9 mouse cellular contexts compared by ENCODE assay signal in the genomic region with DNA sequence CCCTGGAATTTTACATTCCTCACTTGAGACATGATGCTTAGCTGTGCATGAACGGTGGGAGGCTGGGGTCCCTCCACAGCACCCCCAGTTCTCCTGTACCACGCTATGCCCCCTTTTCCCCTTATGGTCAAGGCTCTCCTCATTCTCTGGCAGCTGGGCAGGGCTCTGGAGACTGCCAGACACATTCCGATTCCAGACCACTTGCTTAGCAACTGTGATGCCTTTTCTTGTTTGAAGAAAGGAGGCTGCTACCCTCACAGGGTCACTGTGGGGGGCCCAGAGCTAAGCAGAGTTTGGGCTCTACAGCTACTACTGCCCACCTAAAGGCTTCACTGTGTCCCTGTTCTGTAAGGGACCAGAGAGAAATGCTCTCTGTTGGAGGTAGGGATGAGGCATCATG. TPM values are rescaled to one million over a fixed set of nuclear protein-coding genes. Genes with fewer than 3 reads are reported as not detected.
DNase-seq lines count a peak whose midpoint lies in the region; ATAC-seq and TF ChIP-seq lines count a peak whose summit lies in the region.
"Had no signal": no experiment of that assay in that cellular context is flagged by ENCODE, and none has a peak within 500 bp of the region (broad histone marks: within the 10 kb centered on the region; RNA-seq: fewer than 3 reads in every experiment).

No protein-coding gene starts in this region.

- ATAC-seq in forebrain, postnatal 0 days = peak; percentile 19; the same call in 1 of the 2 replicates
- no peak for ATAC-seq in liver, embryonic 16.5 days (ENCODE audit: low read depth)
- ATAC-seq in neural tube, embryonic 15.5 days (ENCODE audit: low FRiP score) = 0 out of 2 replicates have a peak, but pooled peaks have one; percentile 22
- ATAC-seq in frontal cortex, adult (ENCODE audit: low TSS enrichment) = no peak

- peak; percentile 45 for DNase-seq in left cerebral cortex, postnatal 4 days
- no peak for DNase-seq in left cerebral cortex, postnatal 36 days (ENCODE audit: low spot score in 2 of 2)
- DNase-seq in forebrain, postnatal 0 days = no peak
- no peak for DNase-seq in thymus, postnatal 14 days

- H3K4me2 ChIP-seq in forebrain, postnatal 0 days (ENCODE audit: low read depth) = no peak overlapping the region
- peak overlapping the region; percentile 59; the same call in 1 of the 2 replicates for H3K4me2 ChIP-seq in liver, embryonic 16.5 days (ENCODE audit: low read depth, low read length)
- no peak overlapping the region for H3K4me2 ChIP-seq in neural tube, embryonic 15.5 days
- H3K4me2 ChIP-seq: heart, embryonic 11.5 days had no signal

- no peak overlapping the region for H3K4me3 ChIP-seq in forebrain, postnatal 0 days (ENCODE audit: low read depth, low read length)
- no peak overlapping the region for H3K4me3 ChIP-seq in liver, embryonic 16.5 days (ENCODE audit: low read depth, low read length)
- H3K4me3 ChIP-seq in neural tube, embryonic 15.5 days (replicated peaks) = no peak overlapping the region

- intact Hi-C loops in left cerebral cortex, postnatal 4 days (cut with DNase I) = no loop called here
- intact Hi-C loops in left cerebral cortex, postnatal 36 days (cut with DNase I) = no loop called here

- H3K27me3 ChIP-seq in forebrain, postnatal 0 days (ENCODE audit: insufficient read depth, low read length) = no peaks in the 10 kb centered on the region; the same call in 1 of the 2 replicates
- no peaks in the 10 kb centered on the region for H3K27me3 ChIP-seq in liver, embryonic 16.5 days (ENCODE audit: control insufficient read depth, insufficient read depth, low read depth, low read length)
- peaks cover 7% of the 10 kb centered on the region; the same call in 1 of the 2 replicates for H3K27me3 ChIP-seq in neural tube, embryonic 15.5 days (replicated peaks)

- no peak for TF ChIP-seq CTCF in forebrain, postnatal 0 days (IDR thresholded peaks at IDR 0.05; ENCODE audit: low read depth)

- H3K9ac ChIP-seq in forebrain, postnatal 0 days = no peak overlapping the region
- peak overlapping the region; percentile 59 for H3K9ac ChIP-seq in liver, embryonic 16.5 days (ENCODE audit: low read depth, low read length)
- no peak overlapping the region for H3K9ac ChIP-seq in neural tube, embryonic 15.5 days (replicated peaks)

- WGBS in forebrain, postnatal 0 days = 25% methylated on average over 3 of the region's 3 CpGs
- 69% methylated on average over 3 of the region's 3 CpGs for WGBS in liver, embryonic 16.5 days (ENCODE audit: insufficient replicate concordance)
- WGBS in neural tube, embryonic 15.5 days = 31% methylated on average over 3 of the region's 3 CpGs

- no peak overlapping the region for H3K27ac ChIP-seq in forebrain, postnatal 0 days (ENCODE audit: low read depth, low read length)
- peak overlapping the region; percentile 98 for H3K27ac ChIP-seq in liver, embryonic 16.5 days (ENCODE audit: low read length)
- peak overlapping the region; percentile 56 for H3K27ac ChIP-seq in neural tube, embryonic 15.5 days (replicated peaks)

- H3K36me3 ChIP-seq in forebrain, postnatal 0 days (ENCODE audit: insufficient read depth) = peaks cover 7% of the 10 kb centered on the region; the same call in 1 of the 2 replicates
- 0 out of 2 replicates have a peak, but pooled peaks cover 5% of the 10 kb centered on the region for H3K36me3 ChIP-seq in liver, embryonic 16.5 days (ENCODE audit: control insufficient read depth, insufficient read depth)
- no peaks in the 10 kb centered on the region for H3K36me3 ChIP-seq in neural tube, embryonic 15.5 days

- no peaks in the 10 kb centered on the region for H3K4me1 ChIP-seq in forebrain, postnatal 0 days (ENCODE audit: insufficient read depth)
- H3K4me1 ChIP-seq in liver, embryonic 16.5 days (ENCODE audit: control insufficient read depth, low read depth, low read length) = peaks cover 74% of the 10 kb centered on the region
- peaks cover 43% of the 10 kb centered on the region for H3K4me1 ChIP-seq in neural tube, embryonic 15.5 days

- no peaks in the 10 kb centered on the region for H3K9me3 ChIP-seq in forebrain, postnatal 0 days (ENCODE audit: low read length)
- H3K9me3 ChIP-seq in liver, embryonic 16.5 days (replicated peaks; ENCODE audit: control insufficient read depth, low read length) = no peaks in the 10 kb centered on the region
- H3K9me3 ChIP-seq in neural tube, embryonic 15.5 days (replicated peaks) = no peaks in the 10 kb centered on the region

RNA-seq across cellular contexts. Expression of gene Gpr68, which starts 49.3 kb away (rescaled TPM):
- total RNA-seq in left cerebral cortex, postnatal 4 days (2021) = 1 to 10 TPM; 5.3 to 6.7 TPM
- total RNA-seq in left cerebral cortex, postnatal 36 days (2021) = 10 to 100 TPM; 10.5 to 14.8 TPM
- 4.9 and 7.0 TPM in 2 replicates for total RNA-seq in forebrain, postnatal 0 days (2014; rRNA removed)
- polyA plus RNA-seq in forebrain, postnatal 0 days (2015; fragmentation: Nextera tagmentation; extraction: Ambion mirVana) = 1.8 and 3.7 TPM in 2 replicates
- polyA plus RNA-seq in liver, embryonic 16.5 days (2015; fragmentation: Nextera tagmentation; extraction: Ambion mirVana) = 0.04 and 0.08 TPM in 2 replicates
- polyA plus RNA-seq in neural tube, embryonic 15.5 days (2015; fragmentation: Nextera tagmentation; extraction: Ambion mirVana) = 7.7 and 10.8 TPM in 2 replicates
- total RNA-seq: common myeloid progenitor, adult 5-6 weeks had no signal

Comparison
In these comparisons a context has a peak if more than half of its experiments do, and no peak if none do; other contexts are left out.
1. ATAC-seq: peak in forebrain, postnatal 0 days (single experiment) and neural tube, embryonic 15.5 days (single experiment); none in liver, embryonic 16.5 days (single experiment) and frontal cortex, adult (single experiment).